Mouse (Mus musculus) left cerebral cortex, adult 18-20 months (tissue): Measurements from ENCODE around the gene Gm10840. TPM values are rescaled to one million over a fixed set of nuclear protein-coding genes. Genes with fewer than 3 reads are reported as not detected.
"Not testable (repeated sequence)": the region's sequence is repeated elsewhere in the genome, so short reads cannot be mapped to it uniquely, and the experiment has no call there.

ENCODE experiments used
- DNase-seq, 2 experiments: peaks; one replicate each; pipeline ENCODE4 v3.0.0; 2021 to 2022; ENCODE audit warnings: low spot score in 2 of 2, mixed read lengths in 1 of 2
- total RNA-seq, 2 experiments: library from RNA; stranded (reverse); gene quantifications; 2 replicates each; pipeline ENCODE4 v1.2.3; 2021

Gm10840 gene
- total RNA-seq, 2 experiments from 2014 or later = 1.6 TPM; not detected in 1

DNA sequence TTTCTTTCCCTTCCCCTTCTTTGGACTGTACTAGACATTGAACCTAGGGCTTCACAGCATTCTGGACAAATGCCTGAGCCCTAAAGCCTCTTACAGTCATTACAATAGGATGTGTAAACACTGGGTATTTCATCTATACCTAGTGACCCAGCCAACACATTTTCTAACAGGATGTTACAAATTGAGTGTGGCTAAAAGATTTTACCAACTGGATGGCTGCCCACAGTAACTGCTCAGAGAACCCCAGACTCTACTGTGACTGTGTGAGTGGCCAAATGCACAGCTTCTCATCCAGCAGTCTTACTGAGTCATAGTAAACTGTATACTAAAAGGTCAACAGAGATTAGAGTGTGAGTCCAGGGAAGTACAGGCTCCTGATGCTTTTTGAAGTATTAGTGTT is 34.7 kb downstream of the Gm10840 start:
- DNase-seq = no peak

GRCm38 (mm10) chr11:106198277-106198676 is 37.6 kb downstream of the Gm10840 start:
- DNase-seq = no peak

- DNase-seq = not testable (repeated sequence)
Observed at GRCm38 (mm10) chr11:106199997-106200396, 39.3 kb downstream of the Gm10840 start.

DNA sequence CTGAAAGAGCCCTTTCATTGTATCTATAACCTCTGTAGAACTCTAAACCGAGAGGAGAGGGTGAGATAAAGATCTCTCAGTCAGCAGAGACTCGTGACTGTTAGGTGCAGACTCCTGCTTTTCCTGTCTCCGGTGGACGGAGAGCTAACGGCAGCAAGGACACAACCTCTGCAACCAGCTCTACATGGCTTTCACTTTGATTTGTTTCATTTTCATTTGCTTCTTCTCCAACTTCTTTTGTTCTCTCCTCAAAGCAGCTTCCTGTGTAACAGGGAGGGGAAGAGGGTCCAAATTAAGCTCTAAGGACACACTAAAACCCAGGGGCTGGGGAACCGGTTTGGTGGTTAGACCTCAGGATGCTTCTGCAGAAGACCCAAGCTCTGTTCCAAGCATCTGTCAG is 40.1 kb downstream of the Gm10840 start:
- no peak for DNase-seq

- no peak for DNase-seq
Observed at GRCm38 (mm10) chr11:106201337-106202122, 40.9 kb downstream of the Gm10840 start.

DNA sequence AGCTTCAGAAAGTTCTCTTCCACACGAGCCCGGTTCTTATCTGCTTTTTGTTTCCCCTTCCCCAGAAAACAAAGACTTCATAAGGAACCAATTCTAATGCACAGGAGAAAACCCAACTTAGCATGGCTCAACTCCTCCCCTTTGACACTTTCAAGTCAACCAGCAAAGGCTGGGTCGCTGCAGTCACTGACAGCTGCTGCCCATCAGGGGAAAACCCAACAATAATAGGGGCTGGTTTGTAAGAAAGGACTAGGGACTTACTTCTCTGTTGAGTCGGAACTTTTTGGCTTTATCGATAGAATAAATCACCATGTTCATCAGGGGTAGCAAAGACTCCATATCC is 41.4 kb downstream of the Gm10840 start, which contains the start of gene Strada:
Strada (minus strand) TSS at position 46 of the 343 bp plus-strand sequence.
- no peak for DNase-seq

Other genes starting within 250 kb of the Gm10840 start
- 100 to 1,000 TPM; 102 TPM for gene Cyb561, start 207.5 kb upstream of the Gm10840 start, total RNA-seq
- gene Ace, start 192.9 kb upstream of the Gm10840 start, total RNA-seq = 10 to 100 TPM; 14.3 to 18.6 TPM
- gene Ace3, start 166.2 kb upstream of the Gm10840 start, total RNA-seq = not detected
- gene Kcnh6, start 152.7 kb upstream of the Gm10840 start, total RNA-seq = 1 to 10 TPM; 2.1 to 2.6 TPM
- 100 to 1,000 TPM; 128 to 138 TPM for gene Dcaf7, start 124.0 kb upstream of the Gm10840 start, total RNA-seq
- 10 to 100 TPM; 17.9 to 19.7 TPM for gene Taco1, start 94.8 kb upstream of the Gm10840 start, total RNA-seq
- 10 to 100 TPM; 30.7 to 31.0 TPM for gene Map3k3, start 76.2 kb upstream of the Gm10840 start, total RNA-seq
- gene Limd2, start within 50 bp of the Gm10840 start, total RNA-seq = 10 to 100 TPM; 94.9 to 97.0 TPM
- 10 to 100 TPM; 24.8 to 29.8 TPM for gene Strada, start 41.3 kb downstream of the Gm10840 start, total RNA-seq
- gene Ccdc47, start 55.5 kb downstream of the Gm10840 start, total RNA-seq = 10 to 100 TPM; 84.2 to 91.5 TPM
- 10 to 100 TPM; 64.4 to 68.0 TPM for gene Ddx42, start 56.1 kb downstream of the Gm10840 start, total RNA-seq
- 10 to 100 TPM; 25.9 to 26.9 TPM for gene Ftsj3, start 95.2 kb downstream of the Gm10840 start, total RNA-seq
- gene Psmc5, start 95.3 kb downstream of the Gm10840 start, total RNA-seq = 100 to 1,000 TPM; 211 to 215 TPM
- 10 to 100 TPM; 16.6 to 16.9 TPM for gene Smarcd2, start 112.1 kb downstream of the Gm10840 start, total RNA-seq
- gene Tcam1, start 115.8 kb downstream of the Gm10840 start, total RNA-seq = under 1 TPM in 1 of 2 experiments, not detected in 1; 0.12 TPM
- gene Gh, start 141.0 kb downstream of the Gm10840 start, total RNA-seq = not detected
- gene Cd79b, start 153.9 kb downstream of the Gm10840 start, total RNA-seq = not detected
- not detected for gene Scn4a, start 192.4 kb downstream of the Gm10840 start, total RNA-seq
- gene Prr29, start 204.6 kb downstream of the Gm10840 start, total RNA-seq = not detected
- 1 to 10 TPM; 2.9 to 5.7 TPM for gene Icam2, start 227.2 kb downstream of the Gm10840 start, total RNA-seq